Mouse (Mus musculus) heart, embryonic 12.5 days (tissue): ENCODE data around the gene Zzz3. TPM values are rescaled to one million over a fixed set of nuclear protein-coding genes. Genes with fewer than 3 reads are reported as not detected.
A peak's percentile ranks its signal among the peaks of the same experiment; 100 is the strongest.

Source experiments
- ATAC-seq: fragments of 200-750 bp; cut with Nextera tagmentation; 2 replicates; pipeline ENCODE4 v1.8.0; 2017; ENCODE audit warnings: moderate TSS enrichment, moderate library complexity; ENCODE audit not compliant: insufficient number of reproducible peaks, low FRiP score
- H3K27ac ChIP-seq: fragments of 300-500 bp; sonication (generic); 2 replicates; pipeline ENCODE4 v1.5.1; 2016; ENCODE audit warnings: mild to moderate bottlenecking, moderate library complexity; ENCODE audit not compliant: poor library complexity, severe bottlenecking
- H3K27me3 ChIP-seq: fragments of 300-500 bp; sonication (generic); replicated peaks from 2 replicates; pipeline ENCODE4 v1.6.1; 2016; ENCODE audit warnings: mild to moderate bottlenecking, moderate library complexity
- H3K36me3 ChIP-seq: fragments of 300-500 bp; sonication (generic); 2 replicates; pipeline ENCODE4 v1.6.1; 2016; ENCODE audit warnings: mild to moderate bottlenecking, moderate library complexity
- H3K4me1 ChIP-seq: fragments of 300-500 bp; sonication (generic); replicated peaks from 2 replicates; pipeline ENCODE4 v1.6.1; 2016; ENCODE audit warnings: mild to moderate bottlenecking
- H3K4me2 ChIP-seq: fragments of 300-500 bp; sonication (generic); 2 replicates; pipeline ENCODE4 v1.6.1; 2016; ENCODE audit warnings: mild to moderate bottlenecking, moderate library complexity
- H3K4me3 ChIP-seq: fragments of 300-500 bp; sonication (generic); 2 replicates; pipeline ENCODE4 v1.5.1; 2016; ENCODE audit warnings: mild to moderate bottlenecking
- H3K9ac ChIP-seq: fragments of 300-500 bp; sonication (generic); 2 replicates; pipeline ENCODE4 v1.6.1; 2016; ENCODE audit warnings: mild to moderate bottlenecking, moderate library complexity
- H3K9me3 ChIP-seq: fragments of 300-500 bp; sonication (generic); replicated peaks from 2 replicates; pipeline ENCODE4 v1.6.1; 2016; ENCODE audit warnings: mild to moderate bottlenecking, moderate library complexity
- WGBS: fragments of 180-500 bp; shearing (Covaris S2); methylation state at CpG from one replicate; pipeline ENCODE4 v1.1.7; 2016; 5-methylcytosine and 5-hydroxymethylcytosine counted together
- polyA plus RNA-seq: library from polyadenylated mRNA; unstranded; fragments of >200 nt; fragmentation: Nextera tagmentation; extraction: Ambion mirVana; gene quantifications from 2 replicates; pipeline ENCODE4 v1.2.1, GENCODE M21; 2016

Zzz3 gene
- polyA plus RNA-seq, 1 experiment from 2014 or later: 38.8 TPM

- Histone ChIP-seq H3K4me3 (peak overlapping the region; percentile 49), H3K27ac (peak overlapping the region; percentile 21; the same call in 1 of the 2 replicates), H3K4me1 (peaks cover 17% of the 10 kb centered on the region), H3K27me3 (no peaks in the 10 kb centered on the region), H3K9ac (peak overlapping the region; percentile 72), H3K36me3 (no peaks in the 10 kb centered on the region), H3K9me3 (no peaks in the 10 kb centered on the region), H3K4me2 (peak overlapping the region; percentile 88)
- ATAC-seq: peak; percentile 79
- WGBS: 2% methylated on average over 14 of the region's 16 CpGs
Measured at GRCm38 (mm10) chr3:152478599-152479435, 83.5 kb downstream of the Zzz3 start.

GRCm38 (mm10) chr3:152480336-152480735, 85.1 kb downstream of the Zzz3 start:
- Histone ChIP-seq H3K27ac (no peak overlapping the region), H3K9ac (no peak overlapping the region), H3K4me3 (no peak overlapping the region), H3K4me1 (peaks cover 25% of the 10 kb centered on the region), H3K27me3 (no peaks in the 10 kb centered on the region), H3K9me3 (no peaks in the 10 kb centered on the region), H3K4me2 (no peak overlapping the region), H3K36me3 (no peaks in the 10 kb centered on the region)
- 91% methylated on average over 6 of the region's 6 CpGs for WGBS
- ATAC-seq: no peak

DNA sequence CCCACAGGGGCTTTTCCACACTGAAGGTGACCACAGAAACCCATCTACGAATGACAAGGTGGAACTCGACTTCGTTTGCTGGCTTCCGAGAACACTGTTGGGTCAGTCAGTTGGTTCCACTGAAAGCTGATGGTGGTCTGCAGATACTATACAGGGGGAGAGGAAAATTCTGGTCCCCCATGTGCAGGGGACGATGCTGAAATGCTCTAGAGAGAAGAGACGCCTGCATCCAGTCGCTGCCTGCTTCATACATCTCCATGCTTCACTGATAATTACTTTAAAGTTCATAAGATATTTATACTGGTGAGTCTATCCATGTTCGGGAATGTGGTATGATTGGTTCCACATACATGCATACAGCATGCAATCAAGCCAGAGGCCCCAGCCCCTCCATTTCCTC, 86.9 kb downstream of the Zzz3 start:
- Histone ChIP-seq H3K27ac (no peak overlapping the region), H3K36me3 (no peaks in the 10 kb centered on the region), H3K4me1 (peaks cover 25% of the 10 kb centered on the region), H3K9ac (no peak overlapping the region), H3K27me3 (no peaks in the 10 kb centered on the region), H3K9me3 (no peaks in the 10 kb centered on the region), H3K4me2 (no peak overlapping the region), H3K4me3 (no peak overlapping the region)
- ATAC-seq: no peak
- WGBS: 86% methylated on average over 8 of the region's 8 CpGs

- Histone ChIP-seq H3K4me3 (no peak overlapping the region), H3K27ac (no peak overlapping the region), H3K4me2 (no peak overlapping the region), H3K36me3 (no peaks in the 10 kb centered on the region), H3K4me1 (peaks cover 22% of the 10 kb centered on the region), H3K9me3 (no peaks in the 10 kb centered on the region), H3K27me3 (no peaks in the 10 kb centered on the region), H3K9ac (no peak overlapping the region)
- WGBS: 46% methylated on average over 7 of the region's 7 CpGs
- ATAC-seq: no peak
Measured at GRCm38 (mm10) chr3:152483800-152484199, 88.5 kb downstream of the Zzz3 start.

DNA sequence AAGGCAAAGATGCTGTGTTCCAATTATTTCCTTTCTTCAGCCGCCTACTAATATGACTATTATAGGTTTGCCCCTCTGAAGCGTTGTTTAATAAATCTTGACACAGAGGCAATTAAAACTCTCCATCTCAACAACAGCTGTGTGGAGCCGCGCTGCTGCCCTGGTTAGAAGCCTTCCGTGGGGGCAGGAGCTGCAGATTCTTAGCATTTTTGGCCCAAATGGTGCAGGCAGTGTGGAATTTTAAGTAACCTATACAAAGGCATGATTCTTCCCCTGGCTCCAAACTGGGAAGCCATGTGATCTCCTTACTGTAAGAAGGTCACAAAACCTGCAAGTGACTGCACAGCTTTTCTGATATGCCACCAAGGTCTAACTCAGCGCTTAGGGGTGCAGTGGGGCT, 88.9 kb downstream of the Zzz3 start:
- H3K36me3 ChIP-seq: no peaks in the 10 kb centered on the region
- H3K9ac ChIP-seq: no peak overlapping the region
- H3K4me3 ChIP-seq: no peak overlapping the region
- no peaks in the 10 kb centered on the region for H3K9me3 ChIP-seq
- H3K4me1 ChIP-seq: peaks cover 23% of the 10 kb centered on the region
- no peak overlapping the region for H3K27ac ChIP-seq
- no peak for ATAC-seq
- H3K27me3 ChIP-seq: no peaks in the 10 kb centered on the region
- no peak overlapping the region for H3K4me2 ChIP-seq
- WGBS: 58% methylated on average over 6 of the region's 6 CpGs

DNA sequence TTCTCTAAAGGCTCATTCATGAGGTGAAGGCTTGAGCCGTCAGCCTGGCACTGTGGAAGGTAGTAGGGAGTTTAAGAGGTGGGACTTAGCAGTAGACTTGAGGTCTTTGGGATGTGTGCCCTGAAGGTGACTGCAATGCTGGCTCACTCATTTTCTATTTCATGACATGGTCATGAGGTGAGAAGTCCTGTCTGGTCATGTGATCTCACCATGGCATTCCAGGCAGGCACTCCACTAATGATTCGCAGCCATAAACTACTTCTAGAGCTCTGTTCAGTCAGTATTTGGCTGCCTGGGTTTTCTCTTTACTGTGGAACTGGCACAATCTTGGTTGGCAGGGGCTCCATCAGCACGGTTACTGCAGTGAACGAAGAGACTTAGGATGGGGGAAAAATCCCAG, 93.7 kb downstream of the Zzz3 start:
- Histone ChIP-seq H3K27me3 (peaks cover 17% of the 10 kb centered on the region; the same call in 1 of the 2 replicates), H3K27ac (no peak overlapping the region), H3K4me2 (no peak overlapping the region), H3K36me3 (no peaks in the 10 kb centered on the region), H3K4me3 (no peak overlapping the region), H3K9me3 (no peaks in the 10 kb centered on the region), H3K4me1 (peaks cover 34% of the 10 kb centered on the region), H3K9ac (no peak overlapping the region)
- 77% methylated on average over 4 of the region's 4 CpGs for WGBS
- no peak for ATAC-seq

DNA sequence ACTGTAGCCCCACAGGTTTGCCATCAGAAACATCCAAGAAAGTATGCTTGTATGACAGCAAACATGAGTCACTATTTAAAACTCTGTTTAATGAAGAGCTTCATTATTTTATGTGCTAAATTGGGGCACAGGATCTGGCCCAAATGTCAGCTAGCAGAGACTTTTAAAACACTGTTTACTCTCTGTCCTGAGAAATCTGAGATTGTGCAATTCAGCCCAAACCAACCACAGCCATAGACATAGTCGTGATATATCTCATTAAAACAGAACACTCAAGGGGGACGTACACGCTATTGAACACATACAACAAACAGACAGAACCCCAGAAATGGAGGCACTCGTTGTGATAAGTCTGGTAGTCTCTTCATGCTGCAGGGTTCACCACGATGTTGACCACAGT, 95.2 kb downstream of the Zzz3 start:
- Histone ChIP-seq H3K4me1 (peaks cover 41% of the 10 kb centered on the region), H3K9ac (no peak overlapping the region), H3K4me2 (no peak overlapping the region), H3K4me3 (no peak overlapping the region), H3K27ac (no peak overlapping the region), H3K36me3 (no peaks in the 10 kb centered on the region), H3K9me3 (no peaks in the 10 kb centered on the region), H3K27me3 (peaks cover 17% of the 10 kb centered on the region)
- no peak for ATAC-seq
- 81% methylated on average over 5 of the region's 5 CpGs for WGBS

DNA sequence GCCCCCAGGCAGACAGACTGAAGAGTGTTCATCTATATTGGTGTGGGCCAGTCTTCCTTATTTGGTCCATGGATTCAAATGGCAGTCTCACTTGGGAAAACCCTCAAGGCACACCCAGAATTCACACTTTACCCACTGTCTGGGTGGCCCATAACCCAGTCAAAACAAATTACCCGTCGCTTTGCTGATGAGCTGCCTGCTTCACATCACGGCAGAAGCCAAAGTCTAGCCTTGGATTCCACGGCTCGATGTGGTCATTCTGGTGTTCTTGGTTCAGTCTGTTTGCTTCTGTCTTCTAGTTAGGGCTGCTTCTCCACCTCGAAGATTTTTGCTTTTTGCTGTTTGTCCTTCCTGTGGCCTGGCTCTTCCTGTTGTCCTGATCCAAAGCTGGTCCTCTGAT, 97.0 kb downstream of the Zzz3 start:
- no peaks in the 10 kb centered on the region for H3K9me3 ChIP-seq
- H3K27me3 ChIP-seq: peaks cover 26% of the 10 kb centered on the region
- H3K9ac ChIP-seq: no peak overlapping the region
- no peak overlapping the region for H3K4me2 ChIP-seq
- no peak overlapping the region for H3K27ac ChIP-seq
- H3K36me3 ChIP-seq: no peaks in the 10 kb centered on the region
- no peak overlapping the region for H3K4me3 ChIP-seq
- no peak for ATAC-seq
- 73% methylated on average over 6 of the region's 6 CpGs for WGBS
- peaks cover 59% of the 10 kb centered on the region for H3K4me1 ChIP-seq

DNA sequence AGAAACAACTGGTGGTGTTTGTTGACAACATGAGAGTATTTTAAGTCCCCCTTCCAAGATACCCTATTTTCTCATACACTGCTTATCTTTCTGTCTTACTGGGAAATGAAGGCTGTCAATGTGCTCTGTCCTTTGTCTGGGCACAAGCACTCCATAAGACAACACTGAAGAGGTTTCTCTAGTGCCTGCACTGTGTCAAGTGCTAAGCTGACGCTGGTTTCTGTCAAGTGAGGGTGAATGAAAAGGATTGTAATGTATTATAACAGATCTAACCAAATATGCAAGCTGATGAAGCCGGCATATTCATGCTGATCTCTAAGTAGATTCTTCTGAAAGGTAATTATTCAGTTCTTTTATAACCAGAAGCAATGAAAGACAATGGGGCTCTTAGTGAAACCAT, 98.5 kb downstream of the Zzz3 start:
- Histone ChIP-seq H3K4me3 (no peak overlapping the region), H3K36me3 (no peaks in the 10 kb centered on the region), H3K27ac (no peak overlapping the region), H3K4me2 (no peak overlapping the region), H3K9ac (no peak overlapping the region), H3K9me3 (no peaks in the 10 kb centered on the region), H3K4me1 (peaks cover 57% of the 10 kb centered on the region), H3K27me3 (peaks cover 26% of the 10 kb centered on the region)
- ATAC-seq: 0 out of 2 replicates have a peak, but pooled peaks have one; percentile 49
- WGBS: 20% methylated on average over 2 of the region's 2 CpGs

DNA sequence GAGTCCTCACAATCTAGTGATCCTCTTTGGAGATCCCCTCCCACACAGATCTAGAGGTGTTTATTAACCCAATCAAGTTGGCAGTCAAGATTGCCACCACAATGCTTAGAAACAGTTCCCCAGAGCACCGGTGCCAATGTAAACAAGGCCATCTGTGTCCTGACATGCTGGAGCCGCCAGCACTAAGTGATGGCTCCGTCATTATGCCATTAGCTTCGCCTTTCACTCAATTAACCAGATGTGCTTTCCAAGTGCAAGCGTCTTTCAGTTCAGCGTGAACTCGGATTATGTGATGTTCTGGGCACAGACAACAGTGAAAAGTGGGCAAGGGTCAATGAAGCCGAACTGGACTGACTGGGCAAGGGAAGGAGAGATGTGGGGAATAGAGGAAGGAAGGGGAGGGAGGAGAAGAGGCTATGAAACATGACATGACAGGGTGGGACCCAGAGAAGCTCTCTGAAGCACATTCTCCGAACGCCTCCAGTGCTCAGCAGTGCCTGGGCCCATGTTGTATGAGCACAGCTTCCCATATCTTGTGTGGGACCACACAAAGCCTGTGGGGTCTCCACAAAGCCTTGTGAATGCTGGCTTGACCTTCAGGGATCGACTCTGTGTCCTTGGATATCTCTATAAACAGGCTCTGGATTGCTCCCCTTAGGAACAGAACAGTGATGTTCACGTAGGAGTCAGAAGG, 99.5 kb downstream of the Zzz3 start:
- Histone ChIP-seq H3K4me1 (peaks cover 54% of the 10 kb centered on the region), H3K27me3 (peaks cover 25% of the 10 kb centered on the region), H3K4me3 (no peak overlapping the region), H3K9ac (no peak overlapping the region), H3K9me3 (no peaks in the 10 kb centered on the region), H3K27ac (no peak overlapping the region), H3K36me3 (no peaks in the 10 kb centered on the region), H3K4me2 (no peak overlapping the region)
- 50% methylated on average over 12 of the region's 12 CpGs for WGBS
- ATAC-seq: no peak

- WGBS: 77% methylated on average over 8 of the region's 8 CpGs
Measured at GRCm38 (mm10) chr3:152495415-152495898, 100.2 kb downstream of the Zzz3 start.

More at GRCm38 (mm10) chr3:152495415-152495898, 100.2 kb downstream of the Zzz3 start:
- H3K27me3 ChIP-seq: peaks cover 23% of the 10 kb centered on the region
- H3K4me3 ChIP-seq: no peak overlapping the region
- no peaks in the 10 kb centered on the region for H3K36me3 ChIP-seq
- no peak overlapping the region for H3K27ac ChIP-seq
- H3K9me3 ChIP-seq: no peaks in the 10 kb centered on the region
- H3K9ac ChIP-seq: no peak overlapping the region
- H3K4me2 ChIP-seq: no peak overlapping the region
- ATAC-seq: no peak
- peaks cover 54% of the 10 kb centered on the region for H3K4me1 ChIP-seq
